Mouse (Mus musculus) embryonic facial prominence, embryonic 11.5 days (tissue): Measurements from ENCODE around the gene Cpm. TPM values are rescaled to one million over a fixed set of nuclear protein-coding genes. Genes with fewer than 3 reads are reported as not detected.

Experiments used
- ATAC-seq: fragments of 200-750 bp; cut with Nextera tagmentation; replicated peaks from 2 replicates; pipeline ENCODE4 v1.8.0; 2017; ENCODE audit warnings: low read depth; ENCODE audit not compliant: insufficient number of reproducible peaks, low FRiP score, low TSS enrichment
- DNase-seq: peaks from one replicate; pipeline ENCODE4 v3.0.0-alpha.2; 2015; ENCODE audit warnings: low spot score
- H3K27ac ChIP-seq: fragments of 300-500 bp; sonication (generic); replicated peaks from 2 replicates; pipeline ENCODE4 v1.5.1; 2014; ENCODE audit warnings: mild to moderate bottlenecking, low read depth, low read length, control low read depth
- H3K27me3 ChIP-seq: fragments of 300-500 bp; sonication (generic); 2 replicates; pipeline ENCODE4 v1.6.1; 2014; ENCODE audit warnings: mild to moderate bottlenecking, low read length, moderate library complexity, mixed read lengths; ENCODE audit not compliant: control insufficient read depth, insufficient read depth
- H3K36me3 ChIP-seq: fragments of 300-500 bp; sonication (generic); replicated peaks from 2 replicates; pipeline ENCODE4 v1.6.1; 2014; ENCODE audit warnings: low read depth, mild to moderate bottlenecking, low read length, moderate library complexity, mixed read lengths; ENCODE audit not compliant: control insufficient read depth, insufficient read depth
- H3K4me1 ChIP-seq: fragments of 300-500 bp; sonication (generic); 2 replicates; pipeline ENCODE4 v1.6.1; 2014; ENCODE audit warnings: low read length, mixed read lengths; ENCODE audit not compliant: control insufficient read depth, insufficient read depth
- H3K4me2 ChIP-seq: fragments of 300-500 bp; sonication (generic); 2 replicates; pipeline ENCODE4 v1.6.1; 2014; ENCODE audit warnings: low read depth, mild to moderate bottlenecking, control low read depth, low read length, moderate library complexity
- H3K4me3 ChIP-seq: fragments of 300-500 bp; sonication (generic); 2 replicates; pipeline ENCODE4 v1.5.1; 2014; ENCODE audit warnings: low read depth, low read length, control low read depth
- H3K9ac ChIP-seq: fragments of 300-500 bp; sonication (generic); replicated peaks from 2 replicates; pipeline ENCODE4 v1.6.1; 2014; ENCODE audit warnings: mild to moderate bottlenecking, control low read depth, low read length
- H3K9me3 ChIP-seq: fragments of 300-500 bp; sonication (generic); replicated peaks from 2 replicates; pipeline ENCODE4 v1.6.1; 2016; ENCODE audit warnings: mild to moderate bottlenecking, low read length, inconsistent platforms, mixed read lengths; ENCODE audit not compliant: control insufficient read depth
- WGBS: fragments of 180-500 bp; shearing (Covaris S2); extraction: QIAGEN DNeasy Blood & Tissue Kit; methylation state at CpG from one replicate; pipeline ENCODE4 v1.1.7; 2014; 5-methylcytosine and 5-hydroxymethylcytosine counted together
- polyA plus RNA-seq: library from polyadenylated mRNA; unstranded; fragments of >200 nt; fragmentation: Nextera tagmentation; extraction: Ambion mirVana; gene quantifications from 2 replicates; pipeline ENCODE4 v1.2.1, GENCODE M21; 2014

The Cpm gene
- polyA plus RNA-seq, 1 experiment from 2014 or later, result 10.9 TPM

GRCm38 (mm10) chr10:117663056-117663864 lies 34.0 kb downstream of the Cpm start:
- no peaks in the 10 kb centered on the region for H3K9me3 ChIP-seq
- ATAC-seq (no peak), DNase-seq (no peak)
- no peak overlapping the region for H3K4me3 ChIP-seq
- no peaks in the 10 kb centered on the region for H3K36me3 ChIP-seq
- no peak overlapping the region for H3K9ac ChIP-seq
- no peaks in the 10 kb centered on the region for H3K4me1 ChIP-seq
- no peaks in the 10 kb centered on the region for H3K27me3 ChIP-seq
- 75% methylated on average over 14 of the region's 14 CpGs for WGBS
- no peak overlapping the region for H3K27ac ChIP-seq
- H3K4me2 ChIP-seq, result no peak overlapping the region

GRCm38 (mm10) chr10:117663865-117664200 lies 34.5 kb downstream of the Cpm start:
- H3K4me3 ChIP-seq, result no peak overlapping the region
- ATAC-seq, result no peak
- no peak overlapping the region for H3K4me2 ChIP-seq
- H3K36me3 ChIP-seq, result no peaks in the 10 kb centered on the region
- H3K4me1 ChIP-seq, result no peaks in the 10 kb centered on the region
- no peaks in the 10 kb centered on the region for H3K9me3 ChIP-seq
- 22% methylated on average over 9 of the region's 9 CpGs for WGBS
- no peak overlapping the region for H3K27ac ChIP-seq
- no peaks in the 10 kb centered on the region for H3K27me3 ChIP-seq
- DNase-seq, result peak; percentile 56
- H3K9ac ChIP-seq, result no peak overlapping the region

- no peaks in the 10 kb centered on the region for H3K9me3 ChIP-seq
- no peak for ATAC-seq
- H3K27ac ChIP-seq, result no peak overlapping the region
- H3K27me3 ChIP-seq, result no peaks in the 10 kb centered on the region
- no peak overlapping the region for H3K9ac ChIP-seq
- no peaks in the 10 kb centered on the region for H3K4me1 ChIP-seq
- H3K4me2 ChIP-seq, result no peak overlapping the region
- H3K4me3 ChIP-seq, result no peak overlapping the region
- WGBS, result 59% methylated on average over 14 of the region's 14 CpGs
- no peak for DNase-seq
- H3K36me3 ChIP-seq, result no peaks in the 10 kb centered on the region
Observed at GRCm38 (mm10) chr10:117664208-117664925, 35.1 kb downstream of the Cpm start.

- Histone ChIP-seq H3K9ac (no peak overlapping the region), H3K36me3 (no peaks in the 10 kb centered on the region), H3K4me3 (no peak overlapping the region), H3K4me2 (no peak overlapping the region), H3K4me1 (no peaks in the 10 kb centered on the region), H3K9me3 (no peaks in the 10 kb centered on the region), H3K27me3 (no peaks in the 10 kb centered on the region), H3K27ac (no peak overlapping the region)
- DNase-seq (no peak), ATAC-seq (no peak)
Observed at GRCm38 (mm10) chr10:117664926-117665209, 35.6 kb downstream of the Cpm start.

GRCm38 (mm10) chr10:117665376-117666275 lies 36.3 kb downstream of the Cpm start:
- no peak overlapping the region for H3K9ac ChIP-seq
- H3K4me2 ChIP-seq, result no peak overlapping the region
- 83% methylated on average over 9 of the region's 9 CpGs for WGBS
- DNase-seq (no peak), ATAC-seq (no peak)
- no peak overlapping the region for H3K4me3 ChIP-seq
- H3K4me1 ChIP-seq, result no peaks in the 10 kb centered on the region
- no peaks in the 10 kb centered on the region for H3K36me3 ChIP-seq
- H3K27me3 ChIP-seq, result no peaks in the 10 kb centered on the region
- H3K27ac ChIP-seq, result no peak overlapping the region
- no peaks in the 10 kb centered on the region for H3K9me3 ChIP-seq

- no peaks in the 10 kb centered on the region for H3K4me1 ChIP-seq
- no peak for ATAC-seq
- 88% methylated on average over 3 of the region's 3 CpGs for WGBS
- H3K27me3 ChIP-seq, result no peaks in the 10 kb centered on the region
- no peak overlapping the region for H3K4me2 ChIP-seq
- no peak for DNase-seq
- H3K27ac ChIP-seq, result no peak overlapping the region
- no peak overlapping the region for H3K4me3 ChIP-seq
- H3K9ac ChIP-seq, result no peak overlapping the region
- no peaks in the 10 kb centered on the region for H3K9me3 ChIP-seq
- no peaks in the 10 kb centered on the region for H3K36me3 ChIP-seq
Observed at GRCm38 (mm10) chr10:117666361-117666760, 37.1 kb downstream of the Cpm start.

- H3K36me3 ChIP-seq, result no peaks in the 10 kb centered on the region
- ATAC-seq (no peak), DNase-seq (no peak)
- no peak overlapping the region for H3K9ac ChIP-seq
- H3K27ac ChIP-seq, result no peak overlapping the region
- 93% methylated on average over 9 of the region's 9 CpGs for WGBS
- no peak overlapping the region for H3K4me2 ChIP-seq
- H3K27me3 ChIP-seq, result no peaks in the 10 kb centered on the region
- no peak overlapping the region for H3K4me3 ChIP-seq
- no peaks in the 10 kb centered on the region for H3K9me3 ChIP-seq
- no peaks in the 10 kb centered on the region for H3K4me1 ChIP-seq
Observed at GRCm38 (mm10) chr10:117666947-117667630, 37.8 kb downstream of the Cpm start.
